Mouse (Mus musculus): ENCODE results near the gene Arl5a.

- no peak for TF ChIP-seq CTCF (IDR thresholded peaks at IDR 0.05; ENCODE audit: control insufficient read depth, insufficient read depth, insufficient replicate concordance, low read depth, low read length)
- TF ChIP-seq POLR2A (IDR thresholded peaks at IDR 0.05; ENCODE audit: control insufficient read depth, low read depth, low read length), result no peak
Observed at GRCm38 (mm10) chr2:52446648-52447047, 21.9 kb upstream of the Arl5a start.
